Mouse (Mus musculus) CH12.LX (cell line): ENCODE measurements around the gene Rpp25l. TPM values are rescaled to one million over a fixed set of nuclear protein-coding genes. Genes with fewer than 3 reads are reported as not detected.

Experiments
- DNase-seq: peaks from one replicate; pipeline ENCODE4 v3.0.0-alpha.2; 2013; ENCODE audit errors: extremely low read depth
- H3K27ac ChIP-seq: 2 replicates; pipeline ENCODE4 v1.5.1; 2012; ENCODE audit warnings: low read depth, mild to moderate bottlenecking, control low read depth, moderate library complexity; ENCODE audit not compliant: insufficient read depth
- H3K27me3 ChIP-seq: replicated peaks from 2 replicates; pipeline ENCODE3; 2012; ENCODE audit warnings: inconsistent platforms
- H3K36me3 ChIP-seq, 2 experiments: replicated peaks in 1 of 2; 2 replicates each; pipeline versions ENCODE3 to v1.6.1; 2012; ENCODE audit warnings: inconsistent platforms in 1 of 2, low read length in 1 of 2, mild to moderate bottlenecking in 1 of 2, mixed read lengths in 1 of 2, moderate library complexity in 1 of 2; ENCODE audit not compliant: control insufficient read depth in 1 of 2, insufficient read depth in 1 of 2
- H3K4me1 ChIP-seq, 2 experiments: 2 replicates each; pipeline ENCODE4 v1.6.1; 2012; ENCODE audit warnings: inconsistent platforms in 1 of 2, moderate library complexity in 1 of 2; ENCODE audit not compliant: insufficient read depth in 2 of 2, control insufficient read depth in 1 of 2
- H3K4me2 ChIP-seq: 2 replicates; pipeline ENCODE4 v1.6.1; 2012; ENCODE audit warnings: low read depth, mild to moderate bottlenecking, control low read depth; ENCODE audit not compliant: poor library complexity, insufficient read depth, severe bottlenecking
- H3K4me3 ChIP-seq, 3 experiments: fragments of 150-350 bp in 1 of 3; sonication (generic) in 1 of 3; replicated peaks in 1 of 3; 2 replicates each; pipeline versions ENCODE3 to v1.5.1; 2011 to 2012; ENCODE audit warnings: low read depth in 2 of 3, low read length in 2 of 3, mild to moderate bottlenecking in 2 of 3, moderate library complexity in 2 of 3, control low read depth in 1 of 3, improper control_type of control experiment in 1 of 3, inconsistent platforms in 1 of 3, mixed read lengths in 1 of 3; ENCODE audit not compliant: poor library complexity in 1 of 3
- H3K79me2 ChIP-seq: replicated peaks from 2 replicates; pipeline ENCODE4 v1.6.1; 2012; ENCODE audit warnings: mild to moderate bottlenecking, moderate library complexity; ENCODE audit not compliant: control insufficient read depth, poor library complexity, insufficient read depth, severe bottlenecking; ENCODE audit errors: extremely low read depth
- H3K9ac ChIP-seq: 2 replicates; pipeline ENCODE4 v1.6.1; 2012; ENCODE audit warnings: low read depth, mild to moderate bottlenecking, control low read depth, moderate library complexity; ENCODE audit not compliant: insufficient read depth
- H3K9me3 ChIP-seq: replicated peaks from 2 replicates; pipeline ENCODE3; 2012; ENCODE audit warnings: low read length, inconsistent platforms, mixed read lengths
- BHLHE40 ChIP-seq: IDR thresholded peaks from 2 replicates; pipeline ENCODE4 v1.6.1; 2011; ENCODE audit warnings: mild to moderate bottlenecking, low read depth, low read length, improper control_type of control experiment
- CHD2 ChIP-seq: IDR thresholded peaks from 2 replicates; pipeline ENCODE4 v1.6.1; 2011; ENCODE audit warnings: low read length, improper control_type of control experiment
- CTCF ChIP-seq, 2 experiments: IDR thresholded peaks in 1 of 2; conservative IDR thresholded peaks in 1 of 2; 2 replicates each; pipeline ENCODE4 v1.5.1; 2011 to 2012; ENCODE audit warnings: low read depth in 2 of 2, low read length in 2 of 2, improper control_type of control experiment in 1 of 2, inconsistent platforms in 1 of 2, mild to moderate bottlenecking in 1 of 2, moderate library complexity in 1 of 2
- E2F4 ChIP-seq: IDR thresholded peaks from 2 replicates; pipeline ENCODE4 v1.6.1; 2011; ENCODE audit warnings: low read depth, low read length, improper control_type of control experiment; ENCODE audit not compliant: insufficient replicate concordance
- GABPA ChIP-seq: IDR thresholded peaks from 2 replicates; pipeline ENCODE4 v1.6.1; 2012; ENCODE audit warnings: low read depth, low read length, improper control_type of control experiment, inconsistent platforms; ENCODE audit not compliant: insufficient replicate concordance
- HCFC1 ChIP-seq: IDR thresholded peaks from 2 replicates; pipeline ENCODE4 v1.6.1; 2012; ENCODE audit warnings: low read depth, mild to moderate bottlenecking, inconsistent platforms, low read length, improper control_type of control experiment
- IRF4 ChIP-seq: IDR thresholded peaks from 2 replicates; pipeline ENCODE4 v1.6.1; 2014; ENCODE audit warnings: low read depth, mild to moderate bottlenecking, inconsistent platforms, low read length, improper control_type of control experiment
- JUN ChIP-seq: IDR thresholded peaks from 2 replicates; pipeline ENCODE4 v1.6.1; 2011; ENCODE audit warnings: low read depth, mild to moderate bottlenecking, low read length, improper control_type of control experiment, moderate library complexity; ENCODE audit not compliant: insufficient read depth
- KAT2A ChIP-seq: IDR thresholded peaks from 2 replicates; pipeline ENCODE4 v1.6.1; 2012; ENCODE audit warnings: low read length, improper control_type of control experiment, inconsistent platforms; ENCODE audit not compliant: insufficient replicate concordance
- MAX ChIP-seq: IDR thresholded peaks from 2 replicates; pipeline ENCODE4 v1.6.1; 2011; ENCODE audit warnings: low read length, improper control_type of control experiment
- MEF2A ChIP-seq: IDR thresholded peaks from 2 replicates; pipeline ENCODE4 v1.6.1; 2014; ENCODE audit warnings: low read depth, mild to moderate bottlenecking, inconsistent platforms, low read length, improper control_type of control experiment, borderline replicate concordance
- MXI1 ChIP-seq: IDR thresholded peaks from 2 replicates; pipeline ENCODE4 v1.6.1; 2011; ENCODE audit warnings: mild to moderate bottlenecking, low read depth, low read length, improper control_type of control experiment
- NELFE ChIP-seq: IDR thresholded peaks from 2 replicates; pipeline ENCODE4 v1.6.1; 2011; ENCODE audit warnings: low read depth, low read length, improper control_type of control experiment
- NRF1 ChIP-seq: IDR thresholded peaks from 2 replicates; pipeline ENCODE4 v1.6.1; 2014; ENCODE audit warnings: low read depth, mild to moderate bottlenecking, inconsistent platforms, low read length, improper control_type of control experiment, moderate library complexity
- SMC3 ChIP-seq: IDR thresholded peaks from 2 replicates; pipeline ENCODE4 v1.6.1; 2011; ENCODE audit warnings: low read depth, low read length, improper control_type of control experiment
- UBTF ChIP-seq: IDR thresholded peaks from 2 replicates; pipeline ENCODE4 v1.6.1; 2012; ENCODE audit warnings: low read depth, mild to moderate bottlenecking, inconsistent platforms, low read length, improper control_type of control experiment, moderate library complexity
- USF2 ChIP-seq: conservative IDR thresholded peaks from 2 replicates; pipeline ENCODE4 v1.6.1; 2011; ENCODE audit warnings: low read depth, low read length, improper control_type of control experiment
- ZC3H11A ChIP-seq: IDR thresholded peaks from 2 replicates; pipeline ENCODE4 v1.6.1; 2012; ENCODE audit warnings: low read depth, mild to moderate bottlenecking, inconsistent platforms, low read length, improper control_type of control experiment
- ZKSCAN1 ChIP-seq: IDR thresholded peaks from 2 replicates; pipeline ENCODE4 v1.6.1; 2012; ENCODE audit warnings: low read depth, inconsistent platforms, low read length, improper control_type of control experiment, borderline replicate concordance
- ZMIZ1 ChIP-seq: IDR thresholded peaks from 2 replicates; pipeline ENCODE4 v1.6.1; 2012; ENCODE audit warnings: low read depth, mild to moderate bottlenecking, inconsistent platforms, low read length, improper control_type of control experiment
- dilution Hi-C: fragments of 300-500 bp; cut with MboI; formaldehyde crosslinking; loops from 2 replicates; pipeline ENCODE4 v1.14.3; 2020; ENCODE audit warnings: low sequenced_read_pairs; ENCODE audit not compliant: extremely low pct_unique_long_range_greater_than_20kb, extremely low pct_ligation_motif_present
- in situ Hi-C: fragments of 300-500 bp; cut with MboI; formaldehyde crosslinking; loops from 3 replicates; pipeline ENCODE4 v1.14.3; 2019; ENCODE audit warnings: low sequenced_read_pairs, low pct_ligation_motif_present, low pct_unique_long_range_greater_than_20kb, mixed read lengths
- polyA plus RNA-seq: library from polyadenylated mRNA; unstranded; fragments of >175 nt; gene quantifications from 2 replicates; pipeline ENCODE4 v1.2.1, GENCODE M21; 2012; ENCODE audit warnings: low read depth; ENCODE audit not compliant: insufficient read length
- total RNA-seq, 2 experiments: library from RNA; depleted of rRNA; stranded (reverse); fragments of 300-350 nt in 1 of 2; fragments of >200 nt in 1 of 2; gene quantifications; 2 replicates each; pipeline ENCODE4 v1.2.3; 2012 to 2014

The Rpp25l gene
- total and polyA plus RNA-seq, 3 experiments = 48.1 to 72.8 (median 65.3) TPM

- no peaks in the 10 kb centered on the region for H3K36me3 ChIP-seq
- H3K27me3 ChIP-seq = peaks cover 98% of the 10 kb centered on the region
- H3K4me1 ChIP-seq = peaks cover 0 to 5% of the 10 kb centered on the region in 2 experiments; a peak in 1 of 4 replicates
- in situ Hi-C loops = no loop called here
- dilution Hi-C loops = no loop called here
- no peak overlapping the region for H3K4me2 ChIP-seq
- no peaks in the 10 kb centered on the region for H3K9me3 ChIP-seq
- H3K4me3 ChIP-seq = no peak overlapping the region
- TF ChIP-seq GABPA (no peak), BHLHE40 (0 out of 2 replicates have a peak, but pooled peaks have one; percentile 32), UBTF (no peak)
- DNase-seq = no peak
- H3K9ac ChIP-seq = no peak overlapping the region
- H3K27ac ChIP-seq = no peak overlapping the region
- H3K79me2 ChIP-seq = no peaks in the 10 kb centered on the region
Measured at GRCm38 (mm10) chr4:41673186-41673585, 40.1 kb downstream of the Rpp25l start.

GRCm38 (mm10) chr4:41672522-41672963 is 40.8 kb downstream of the Rpp25l start:
- in situ Hi-C loops = no loop called here

GRCm38 (mm10) chr4:41671963-41672480 is 41.3 kb downstream of the Rpp25l start:
- Histone ChIP-seq H3K79me2 (no peaks in the 10 kb centered on the region), H3K27ac (no peak overlapping the region), H3K4me3 (no peak overlapping the region), H3K4me1 (peaks cover 0 to 5% of the 10 kb centered on the region in 2 experiments; a peak in 1 of 4 replicates), H3K9me3 (no peaks in the 10 kb centered on the region), H3K4me2 (no peak overlapping the region), H3K9ac (no peak overlapping the region), H3K36me3 (no peaks in the 10 kb centered on the region), H3K27me3 (peaks cover 98% of the 10 kb centered on the region)
- in situ Hi-C loops (no loop called here), dilution Hi-C loops (no loop called here)
- DNase-seq = no peak
- no peak for TF ChIP-seq JUN
- TF ChIP-seq ZMIZ1 = no peak
- no peak for TF ChIP-seq HCFC1
- TF ChIP-seq UBTF = no peak
- no peak for TF ChIP-seq NELFE
- no peak for TF ChIP-seq USF2
- TF ChIP-seq CTCF (conservative IDR thresholded peaks at IDR 0.05 in 1 of 2, IDR thresholded peaks at IDR 0.05 in 1 of 2; ENCODE audit: low read depth in 2 of 2, low read length in 2 of 2) = no peak
- TF ChIP-seq ZKSCAN1 = no peak
- no peak for TF ChIP-seq E2F4
- no peak for TF ChIP-seq GABPA
- no peak for TF ChIP-seq NRF1
- no peak for TF ChIP-seq IRF4
- TF ChIP-seq CHD2 = no peak
- TF ChIP-seq MXI1 = no peak
- no peak for TF ChIP-seq MEF2A

More at GRCm38 (mm10) chr4:41672522-41672963, 40.8 kb downstream of the Rpp25l start:
- Histone ChIP-seq H3K36me3 (no peaks in the 10 kb centered on the region), H3K4me1 (peaks cover 0 to 5% of the 10 kb centered on the region in 2 experiments; a peak in 1 of 4 replicates), H3K4me2 (no peak overlapping the region), H3K9ac (no peak overlapping the region), H3K27me3 (peaks cover 98% of the 10 kb centered on the region), H3K27ac (no peak overlapping the region), H3K79me2 (no peaks in the 10 kb centered on the region), H3K9me3 (no peaks in the 10 kb centered on the region), H3K4me3 (no peak overlapping the region)
- DNase-seq = no peak
- TF ChIP-seq KAT2A = no peak
- TF ChIP-seq ZC3H11A = no peak
- no peak for TF ChIP-seq GABPA
- no peak for TF ChIP-seq NRF1
- TF ChIP-seq MAX = no peak
- TF ChIP-seq SMC3 = no peak
- TF ChIP-seq HCFC1 = no peak
- dilution Hi-C loops = no loop called here
